Mouse (Mus musculus): ENCODE measurements around the gene 1810010D01Rik. TPM values are rescaled to one million over a fixed set of nuclear protein-coding genes. Genes with fewer than 3 reads are reported as not detected.

1810010D01Rik gene
- polyA plus RNA-seq, 1 experiment from 2014 or later, result 0.33 TPM

DNA sequence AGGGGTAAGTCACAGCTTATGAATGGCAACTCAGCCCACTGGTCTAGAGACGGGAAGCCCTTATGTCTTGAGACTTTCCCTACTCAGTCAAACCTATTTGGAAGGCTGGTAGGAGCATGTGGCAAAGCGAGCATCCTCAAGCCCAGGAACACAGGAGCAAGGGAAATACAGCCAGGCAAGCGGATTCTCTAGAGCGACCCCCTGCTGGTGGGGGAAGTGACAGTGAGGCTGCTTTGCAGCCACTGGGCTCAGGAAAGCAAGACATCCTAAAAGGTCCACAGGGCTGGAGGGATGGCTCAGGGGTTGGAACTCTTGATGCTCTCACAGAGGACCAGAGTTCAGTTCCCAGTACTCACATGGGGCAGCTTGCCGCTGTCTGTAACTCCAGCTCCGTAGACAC is 11.6 kb downstream of the 1810010D01Rik start:
- no peak overlapping the region for H3K4me2 ChIP-seq (replicated peaks; ENCODE audit: low read depth)
- H3K27me3 ChIP-seq (replicated peaks; ENCODE audit: control insufficient read depth, insufficient read depth, low read length), result no peaks in the 10 kb centered on the region
- no peak overlapping the region for H3K9ac ChIP-seq (ENCODE audit: low read depth, low read length)
- no peaks in the 10 kb centered on the region for H3K4me1 ChIP-seq (replicated peaks; ENCODE audit: control insufficient read depth, insufficient read depth, low read length)
- no peak overlapping the region for H3K4me3 ChIP-seq (ENCODE audit: low read depth, low read length)
- TF ChIP-seq CTCF (IDR thresholded peaks at IDR 0.05; ENCODE audit: low read depth), result no peak
- H3K27ac ChIP-seq (ENCODE audit: low read depth, low read length), result no peak overlapping the region
- ATAC-seq, result no peak
- WGBS, result 89% methylated on average over 6 of the region's 6 CpGs
- H3K9me3 ChIP-seq (ENCODE audit: control insufficient read depth), result no peaks in the 10 kb centered on the region
- H3K36me3 ChIP-seq (ENCODE audit: control insufficient read depth, insufficient read depth), result no peaks in the 10 kb centered on the region

- ATAC-seq, result no peak
- no peaks in the 10 kb centered on the region for H3K36me3 ChIP-seq (ENCODE audit: control insufficient read depth, insufficient read depth)
- no peak for TF ChIP-seq CTCF (IDR thresholded peaks at IDR 0.05; ENCODE audit: low read depth)
- H3K9ac ChIP-seq (ENCODE audit: low read depth, low read length), result no peak overlapping the region
- H3K4me2 ChIP-seq (replicated peaks; ENCODE audit: low read depth), result no peak overlapping the region
- H3K4me1 ChIP-seq (replicated peaks; ENCODE audit: control insufficient read depth, insufficient read depth, low read length), result no peaks in the 10 kb centered on the region
- 63% methylated on average over 5 of the region's 5 CpGs for WGBS
- H3K4me3 ChIP-seq (ENCODE audit: low read depth, low read length), result no peak overlapping the region
- H3K27me3 ChIP-seq (replicated peaks; ENCODE audit: control insufficient read depth, insufficient read depth, low read length), result no peaks in the 10 kb centered on the region
- no peaks in the 10 kb centered on the region for H3K9me3 ChIP-seq (ENCODE audit: control insufficient read depth)
- 0 out of 2 replicates have a peak overlapping the region, but pooled peaks have one; percentile 8 for H3K27ac ChIP-seq (ENCODE audit: low read depth, low read length)
Measured at GRCm38 (mm10) chr7:145195186-145195927, 12.6 kb downstream of the 1810010D01Rik start.

DNA sequence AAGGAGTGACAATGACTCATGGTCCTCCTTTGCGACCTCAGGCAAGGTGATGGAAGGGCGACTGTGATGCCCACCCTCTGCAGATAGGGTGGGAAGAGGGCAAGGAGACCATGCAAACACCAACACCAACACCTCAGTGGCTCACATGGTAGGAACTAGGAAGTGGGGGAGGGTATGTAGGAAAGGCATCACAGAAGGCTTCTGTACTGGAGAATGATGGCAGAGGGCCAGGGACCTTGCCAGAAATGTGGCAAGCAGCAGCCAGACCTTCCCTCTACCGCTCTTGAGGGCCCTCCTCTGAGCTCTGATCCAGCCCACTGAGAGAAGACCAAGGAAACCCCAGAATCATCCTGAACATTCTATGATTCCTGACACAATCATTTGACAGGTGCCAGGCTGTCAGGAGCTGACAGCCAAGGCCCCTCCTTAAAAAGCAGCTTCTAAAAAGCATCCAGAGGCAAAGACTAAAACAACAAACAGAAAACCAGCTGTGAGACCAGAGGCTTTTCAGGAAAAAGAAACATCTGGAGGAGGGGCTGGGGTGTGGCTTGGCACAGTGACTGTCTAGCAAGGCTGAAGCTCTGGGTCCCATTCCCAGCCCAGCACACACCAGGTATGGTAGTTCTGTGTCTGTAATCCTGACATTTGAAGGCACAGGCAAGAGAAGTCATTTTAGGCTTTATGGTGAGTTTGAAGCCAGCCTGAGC is 13.3 kb downstream of the 1810010D01Rik start:
- TF ChIP-seq CTCF (IDR thresholded peaks at IDR 0.05; ENCODE audit: low read depth), result no peak
- ATAC-seq, result no peak
- Histone ChIP-seq H3K9me3 (ENCODE audit: control insufficient read depth) (no peaks in the 10 kb centered on the region), H3K4me1 (replicated peaks; ENCODE audit: control insufficient read depth, insufficient read depth, low read length) (no peaks in the 10 kb centered on the region), H3K9ac (ENCODE audit: low read depth, low read length) (no peak overlapping the region), H3K4me2 (replicated peaks; ENCODE audit: low read depth) (no peak overlapping the region), H3K27ac (ENCODE audit: low read depth, low read length) (0 out of 2 replicates have a peak overlapping the region, but pooled peaks have one; percentile 8), H3K36me3 (ENCODE audit: control insufficient read depth, insufficient read depth) (no peaks in the 10 kb centered on the region), H3K4me3 (ENCODE audit: low read depth, low read length) (no peak overlapping the region), H3K27me3 (replicated peaks; ENCODE audit: control insufficient read depth, insufficient read depth, low read length) (no peaks in the 10 kb centered on the region)
- 69% methylated on average over 3 of the region's 3 CpGs for WGBS

DNA sequence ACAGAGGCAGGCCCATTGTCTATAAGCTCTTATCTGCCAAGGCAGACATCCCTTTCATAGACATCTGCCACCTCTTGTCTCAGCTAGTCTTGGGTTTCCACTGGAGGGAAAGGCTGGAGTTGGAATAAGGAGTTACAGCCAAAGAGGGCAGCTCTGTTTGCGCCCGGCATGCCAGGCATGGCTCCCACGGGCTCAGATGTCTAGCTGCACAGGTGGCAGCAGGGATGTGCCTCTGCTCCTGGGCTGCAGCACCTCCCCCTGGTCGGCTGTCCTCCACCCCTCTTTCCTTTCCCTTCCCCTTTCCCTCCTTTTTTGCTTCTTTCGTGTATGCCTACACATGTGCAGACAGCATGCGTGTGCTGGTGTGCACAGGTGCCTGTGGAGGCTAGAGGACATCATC is 15.1 kb downstream of the 1810010D01Rik start:
- Histone ChIP-seq H3K9ac (ENCODE audit: low read depth, low read length) (no peak overlapping the region), H3K4me2 (replicated peaks; ENCODE audit: low read depth) (no peak overlapping the region), H3K4me3 (ENCODE audit: low read depth, low read length) (no peak overlapping the region), H3K36me3 (ENCODE audit: control insufficient read depth, insufficient read depth) (no peaks in the 10 kb centered on the region), H3K4me1 (replicated peaks; ENCODE audit: control insufficient read depth, insufficient read depth, low read length) (no peaks in the 10 kb centered on the region), H3K27me3 (replicated peaks; ENCODE audit: control insufficient read depth, insufficient read depth, low read length) (no peaks in the 10 kb centered on the region), H3K27ac (ENCODE audit: low read depth, low read length) (no peak overlapping the region), H3K9me3 (ENCODE audit: control insufficient read depth) (no peaks in the 10 kb centered on the region)
- ATAC-seq, result no peak
- TF ChIP-seq CTCF (IDR thresholded peaks at IDR 0.05; ENCODE audit: low read depth), result no peak
- 74% methylated on average over 6 of the region's 6 CpGs for WGBS

DNA sequence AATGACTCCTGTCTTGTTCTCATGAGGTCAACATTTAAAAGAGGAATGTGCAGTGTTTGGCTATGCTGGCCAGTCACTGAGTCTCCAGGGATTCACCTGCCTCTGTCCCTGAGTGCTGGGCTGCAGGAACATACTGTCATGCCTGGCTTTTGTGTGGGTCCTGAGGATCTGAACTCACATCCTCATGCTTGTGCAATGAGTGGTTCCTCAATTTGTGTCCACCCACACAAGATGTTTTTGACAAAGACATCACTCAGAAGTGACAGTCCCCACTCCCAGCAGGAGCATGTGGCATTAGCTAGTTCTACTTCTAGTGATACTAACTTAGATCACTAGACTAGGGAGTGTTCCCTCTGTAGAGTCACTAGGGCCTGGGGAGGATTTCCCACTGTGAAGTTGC is 17.4 kb downstream of the 1810010D01Rik start:
- Histone ChIP-seq H3K4me3 (ENCODE audit: low read depth, low read length) (no peak overlapping the region), H3K9me3 (ENCODE audit: control insufficient read depth) (no peaks in the 10 kb centered on the region), H3K4me2 (replicated peaks; ENCODE audit: low read depth) (no peak overlapping the region), H3K27ac (ENCODE audit: low read depth, low read length) (no peak overlapping the region), H3K36me3 (ENCODE audit: control insufficient read depth, insufficient read depth) (no peaks in the 10 kb centered on the region), H3K4me1 (replicated peaks; ENCODE audit: control insufficient read depth, insufficient read depth, low read length) (no peaks in the 10 kb centered on the region), H3K27me3 (replicated peaks; ENCODE audit: control insufficient read depth, insufficient read depth, low read length) (no peaks in the 10 kb centered on the region), H3K9ac (ENCODE audit: low read depth, low read length) (no peak overlapping the region)
- no peak for TF ChIP-seq CTCF (IDR thresholded peaks at IDR 0.05; ENCODE audit: low read depth)
- ATAC-seq, result no peak

DNA sequence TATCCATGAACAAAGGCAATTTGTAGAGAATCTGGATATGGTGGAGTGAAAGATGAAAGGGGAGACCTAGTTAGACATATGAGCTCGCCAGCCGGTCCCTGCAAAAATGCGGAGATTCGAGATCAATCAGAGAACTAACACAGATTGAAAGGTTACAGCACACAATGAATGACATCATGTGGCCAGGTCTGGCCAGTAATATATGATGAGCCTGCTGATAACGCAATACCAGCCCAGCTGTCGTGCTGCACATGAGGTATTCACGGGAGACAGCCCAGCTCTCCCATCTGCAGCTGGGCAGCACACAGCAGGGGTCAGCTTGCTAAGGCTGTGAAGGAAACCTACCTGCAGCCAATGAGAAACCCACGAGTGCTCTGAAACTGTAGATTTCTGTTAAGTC is 18.6 kb downstream of the 1810010D01Rik start:
- Histone ChIP-seq H3K27me3 (replicated peaks; ENCODE audit: control insufficient read depth, insufficient read depth, low read length) (no peaks in the 10 kb centered on the region), H3K9me3 (ENCODE audit: control insufficient read depth) (no peaks in the 10 kb centered on the region), H3K9ac (ENCODE audit: low read depth, low read length) (no peak overlapping the region), H3K4me1 (replicated peaks; ENCODE audit: control insufficient read depth, insufficient read depth, low read length) (no peaks in the 10 kb centered on the region), H3K36me3 (ENCODE audit: control insufficient read depth, insufficient read depth) (no peaks in the 10 kb centered on the region), H3K4me2 (replicated peaks; ENCODE audit: low read depth) (no peak overlapping the region), H3K27ac (ENCODE audit: low read depth, low read length) (no peak overlapping the region), H3K4me3 (ENCODE audit: low read depth, low read length) (no peak overlapping the region)
- TF ChIP-seq CTCF (IDR thresholded peaks at IDR 0.05; ENCODE audit: low read depth), result no peak
- ATAC-seq, result no peak
- 60% methylated on average over 8 of the region's 8 CpGs for WGBS
